Mouse (Mus musculus) layer of hippocampus, adult 8-10 months (tissue): Measurements from ENCODE around the gene Cadm4. TPM values are rescaled to one million over a fixed set of nuclear protein-coding genes. Genes with fewer than 3 reads are reported as not detected.
"Not testable (repeated sequence)": the region's sequence is repeated elsewhere in the genome, so short reads cannot be mapped to it uniquely, and the experiment has no call there.

Source experiments
- DNase-seq, 2 experiments: peaks; one replicate each; pipeline ENCODE4 v3.0.0; 2022; ENCODE audit warnings: low spot score in 2 of 2
- total RNA-seq, 4 experiments: library from RNA; stranded (reverse); gene quantifications; 2 replicates each; pipeline ENCODE4 v1.2.4; 2022

Gene Cadm4
- total RNA-seq, 4 experiments from 2014 or later: 123 to 166 (median 143) TPM

DNA sequence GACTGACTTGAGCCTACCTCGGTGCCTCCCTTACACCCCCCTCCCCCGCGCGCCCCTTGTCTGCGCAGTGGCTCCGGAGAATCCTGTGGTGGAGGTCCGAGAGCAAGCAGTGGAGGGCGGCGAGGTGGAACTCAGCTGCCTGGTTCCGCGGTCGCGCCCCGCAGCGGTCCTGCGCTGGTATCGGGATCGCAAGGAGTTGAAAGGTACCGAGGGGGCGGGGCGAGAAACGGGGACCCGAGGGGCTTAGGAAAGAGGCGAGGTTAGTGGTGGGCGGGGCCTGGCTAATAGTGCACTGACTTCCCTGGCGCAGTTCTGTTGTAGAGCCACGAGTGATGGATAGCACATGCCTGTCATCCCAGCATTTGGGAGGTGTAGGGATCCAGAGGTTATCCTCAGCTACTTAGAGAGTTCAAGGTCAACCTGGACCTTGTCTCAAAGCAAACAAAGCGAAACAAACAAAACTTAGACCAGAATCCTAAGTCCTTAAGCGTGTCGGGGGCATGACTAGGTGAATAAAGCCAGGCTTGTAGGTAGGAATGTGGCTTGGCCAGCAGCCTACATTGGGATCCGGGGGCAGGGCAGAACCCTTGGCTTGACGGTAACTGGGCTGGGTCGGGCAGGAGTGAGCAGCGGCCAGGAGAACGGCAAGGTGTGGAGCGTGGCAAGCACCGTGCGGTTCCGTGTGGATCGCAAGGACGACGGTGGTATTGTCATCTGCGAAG, 18.2 kb downstream of the Cadm4 start:
- DNase-seq: no peak

- no peak for DNase-seq
Observed at GRCm38 (mm10) chr7:24500929-24501328, 19.1 kb downstream of the Cadm4 start.

GRCm38 (mm10) chr7:24501492-24501891, 19.7 kb downstream of the Cadm4 start:
- no peak for DNase-seq

GRCm38 (mm10) chr7:24504004-24504403, 22.2 kb downstream of the Cadm4 start:
- no peak for DNase-seq

DNA sequence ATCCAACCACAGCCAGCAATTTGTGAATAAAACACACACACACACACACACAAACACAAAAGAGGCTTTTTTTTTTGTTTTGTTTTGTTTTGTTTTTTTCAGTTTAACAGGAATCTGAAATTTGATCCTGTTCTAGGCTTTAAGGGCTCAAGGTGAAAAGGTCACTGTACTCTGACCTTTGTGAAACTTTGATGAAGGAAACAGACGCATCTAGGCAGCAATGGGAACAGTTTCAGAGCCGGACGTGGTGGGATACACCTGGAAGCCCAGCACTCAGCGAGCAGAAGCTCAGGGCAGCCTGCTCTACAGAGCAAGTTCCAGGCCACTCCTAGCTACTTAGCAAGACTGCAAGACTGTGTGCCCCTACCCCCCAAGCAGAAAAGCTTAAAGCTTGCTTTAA, 23.0 kb downstream of the Cadm4 start:
- DNase-seq: no peak

- DNase-seq: no peak
Observed at GRCm38 (mm10) chr7:24505447-24506064, 23.7 kb downstream of the Cadm4 start.

DNA sequence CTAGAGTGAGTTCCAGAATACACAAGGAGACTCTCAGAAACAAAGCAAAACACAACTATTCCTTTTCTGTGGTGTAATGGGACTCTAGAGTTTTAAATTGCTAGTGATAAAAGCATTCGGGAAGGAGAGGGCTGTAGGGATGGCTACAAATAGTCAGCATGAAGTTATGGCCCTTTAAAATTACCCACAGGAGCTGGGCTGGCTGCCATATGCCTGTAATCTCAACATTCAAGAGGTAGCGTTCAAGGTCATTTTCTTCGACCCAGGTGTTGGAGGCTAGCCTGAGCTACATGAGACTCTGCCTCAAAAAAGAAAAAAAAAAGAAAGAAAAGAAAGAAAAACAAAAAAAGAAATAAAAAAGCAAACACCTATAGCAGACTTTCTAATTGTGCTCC, 24.2 kb downstream of the Cadm4 start:
- no peak for DNase-seq

DNA sequence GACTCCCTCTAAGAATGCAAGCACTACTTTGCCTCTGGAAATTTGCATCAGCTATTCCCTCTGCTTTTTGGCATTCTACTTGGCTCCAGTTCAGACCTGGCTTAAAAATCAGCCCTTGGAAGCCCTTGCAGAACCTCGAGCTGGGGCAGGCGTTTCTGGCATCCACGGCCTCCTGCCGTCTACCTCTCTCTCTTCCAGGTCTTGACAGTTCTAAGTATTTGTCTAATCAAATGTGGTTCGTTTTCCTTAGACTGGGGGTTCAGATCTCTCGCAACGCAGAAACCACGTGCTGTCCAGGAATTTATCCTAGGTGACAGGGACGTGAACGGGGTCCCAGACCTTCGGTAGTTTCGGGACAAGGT, 24.6 kb downstream of the Cadm4 start:
- DNase-seq: peak; percentile 65 to 73

DNA sequence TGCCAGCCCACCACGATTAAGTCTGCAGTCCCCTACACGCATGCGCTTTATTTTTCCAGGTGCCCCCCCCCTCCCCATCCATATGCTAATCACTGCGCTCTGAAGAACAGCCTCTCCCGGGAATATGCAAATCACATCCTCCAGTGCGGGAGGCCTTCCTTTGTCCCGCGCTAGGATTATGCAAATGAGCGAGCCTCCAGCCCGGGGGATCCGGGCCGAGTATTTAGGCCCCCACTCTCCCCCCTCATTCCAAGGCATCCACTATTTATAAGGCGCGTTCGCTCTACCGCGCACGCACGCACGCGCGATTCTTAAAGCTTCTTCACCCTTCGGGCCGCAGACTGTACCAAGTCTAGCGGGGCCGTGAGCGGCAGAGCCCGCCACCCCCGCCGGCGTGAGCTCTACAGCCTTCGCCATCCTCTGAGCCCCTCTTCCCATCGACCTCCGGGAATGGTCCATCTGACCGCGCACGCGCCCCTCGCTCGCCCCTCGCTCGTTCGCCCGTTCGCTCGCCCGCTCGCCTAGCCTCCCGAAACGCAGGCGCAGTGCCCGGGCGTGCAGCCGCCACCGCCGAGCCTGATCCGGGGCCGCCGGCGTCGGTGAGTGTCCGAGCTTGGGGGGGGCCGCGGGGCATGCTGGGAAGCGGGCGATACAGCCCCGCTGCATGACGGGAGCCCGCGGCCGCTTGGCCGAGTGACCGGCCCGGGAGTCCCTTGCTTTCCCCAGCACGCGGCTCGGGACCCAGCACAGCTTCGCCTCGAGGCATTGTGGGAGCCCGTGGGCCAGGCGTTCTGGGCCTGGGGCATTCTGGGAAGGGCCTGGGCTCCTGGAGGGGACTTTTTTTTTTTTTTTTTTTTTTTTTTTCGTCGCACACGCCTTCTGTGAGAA, 25.3 kb downstream of the Cadm4 start, which contains the start of gene Zfp428:
Gene Zfp428, plus strand, starts transcription at position 169 of the 888 bp plus-strand sequence.
- DNase-seq: peak; percentile 77

- no peak for DNase-seq
Observed at GRCm38 (mm10) chr7:24507726-24508114, 25.9 kb downstream of the Cadm4 start.

GRCm38 (mm10) chr7:24512355-24512754, 30.5 kb downstream of the Cadm4 start, which contains the start of gene AC161166.1:
TSS of gene AC161166.1 (minus strand) at chr7:24512455.
- DNase-seq: no peak

DNA sequence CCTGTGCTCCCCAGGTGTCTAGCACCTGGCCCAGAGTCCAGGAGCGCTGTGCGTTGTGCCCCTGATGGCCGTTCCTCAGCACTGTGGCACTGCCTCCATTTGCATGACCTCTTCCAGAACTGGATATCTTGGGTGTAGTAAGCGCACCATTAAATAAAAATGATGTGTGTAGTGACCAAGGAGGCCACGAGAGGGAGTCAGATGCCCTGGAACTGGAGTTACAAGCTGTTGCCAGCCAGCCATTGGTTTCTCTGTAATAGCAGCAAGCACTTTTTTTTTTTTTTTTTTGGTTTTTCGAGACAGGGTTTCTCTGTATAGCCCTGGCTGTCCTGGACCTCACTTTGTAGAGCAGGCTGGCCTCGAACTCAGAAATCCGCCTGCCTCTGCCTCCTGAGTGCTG, 34.5 kb downstream of the Cadm4 start:
- DNase-seq: peak in 1 of 2 experiments; percentile 50

GRCm38 (mm10) chr7:24517077-24517476, 35.3 kb downstream of the Cadm4 start:
- DNase-seq: no peak

DNA sequence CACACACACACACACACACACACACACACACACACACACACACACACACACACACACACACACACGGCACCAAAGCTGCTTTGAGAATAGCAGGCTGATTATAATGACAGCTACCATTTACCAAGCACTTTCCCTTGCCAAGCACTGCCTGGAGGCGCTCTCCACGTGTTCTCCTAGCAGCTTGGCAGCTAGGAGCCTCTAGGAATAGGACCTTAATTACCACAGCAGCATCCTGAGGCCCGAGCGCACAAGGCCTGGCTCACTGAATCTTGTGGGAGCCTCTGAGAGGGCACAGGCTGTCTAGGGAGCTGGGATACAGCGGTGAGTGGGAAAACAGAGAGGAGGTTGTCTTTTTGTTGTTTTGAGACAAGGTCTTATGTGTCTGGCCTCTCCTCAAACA, 35.8 kb downstream of the Cadm4 start:
- peak; percentile 59 to 66 for DNase-seq

DNA sequence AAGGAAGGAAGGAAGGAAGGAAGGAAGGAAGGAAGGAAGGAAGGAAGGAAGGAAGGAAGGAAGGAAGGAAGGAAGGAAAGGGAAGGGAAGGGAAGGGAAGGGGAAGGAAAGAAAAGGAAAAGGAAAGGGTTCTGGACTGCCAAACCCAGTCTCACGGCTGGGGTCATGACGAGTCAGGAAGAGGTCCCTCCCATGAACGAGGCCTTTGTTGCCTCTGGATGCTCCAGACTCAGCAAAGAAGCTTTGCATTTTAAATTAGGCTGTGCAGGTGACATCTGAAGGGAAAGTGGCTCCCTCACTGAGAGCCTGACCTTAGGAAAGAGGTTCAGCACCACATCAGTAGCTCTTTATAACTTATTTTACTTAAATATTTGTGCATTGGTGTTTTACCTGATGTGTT, 37.3 kb downstream of the Cadm4 start:
- no peak for DNase-seq

DNA sequence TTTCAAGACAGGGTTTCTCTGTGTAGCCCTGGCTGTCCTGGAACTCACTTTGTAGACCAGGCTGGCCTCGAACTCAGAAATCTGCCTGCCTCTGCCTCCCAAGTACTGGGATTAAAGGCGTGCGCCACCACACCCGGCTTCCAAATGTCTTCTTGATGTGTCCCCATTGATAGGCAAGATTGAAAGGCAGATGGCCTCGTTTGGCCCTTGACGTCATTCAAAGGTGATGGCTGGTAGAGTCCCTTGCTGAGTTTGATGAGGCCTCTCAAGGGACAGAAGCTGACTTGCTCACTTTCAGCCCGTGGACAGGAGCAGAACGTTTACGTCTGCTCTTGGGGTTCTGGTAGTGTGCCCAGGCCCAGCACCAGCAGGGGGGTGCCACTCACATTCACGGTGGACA, 38.2 kb downstream of the Cadm4 start:
- DNase-seq: not testable (repeated sequence)

- no peak for DNase-seq
Observed at GRCm38 (mm10) chr7:24522805-24523204, 41.0 kb downstream of the Cadm4 start.

- DNase-seq: no peak
Observed at GRCm38 (mm10) chr7:24523723-24524122, 41.9 kb downstream of the Cadm4 start.

DNA sequence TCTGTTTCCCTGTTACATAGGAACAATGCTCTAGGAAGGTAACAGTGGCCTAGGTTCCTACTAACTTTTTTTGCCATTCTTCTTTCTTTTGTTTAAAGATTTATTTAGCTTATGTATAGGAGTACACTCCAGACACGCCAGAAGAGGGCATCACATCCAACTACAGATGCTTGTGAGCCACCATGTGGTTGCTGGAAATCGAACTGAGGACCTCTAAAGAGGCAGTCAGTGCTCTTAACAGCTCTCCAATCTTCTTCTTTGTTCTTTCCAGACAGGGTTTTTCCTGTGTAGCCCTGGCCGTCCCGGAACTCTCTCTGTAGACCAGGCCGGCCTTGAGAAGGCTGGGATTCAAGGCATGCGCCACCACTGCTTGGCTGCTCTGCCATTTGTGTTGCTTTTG, 43.2 kb downstream of the Cadm4 start:
- no peak for DNase-seq

- peak in 1 of 2 experiments; percentile 44 for DNase-seq
Observed at GRCm38 (mm10) chr7:24525686-24526420, 44.0 kb downstream of the Cadm4 start.

DNA sequence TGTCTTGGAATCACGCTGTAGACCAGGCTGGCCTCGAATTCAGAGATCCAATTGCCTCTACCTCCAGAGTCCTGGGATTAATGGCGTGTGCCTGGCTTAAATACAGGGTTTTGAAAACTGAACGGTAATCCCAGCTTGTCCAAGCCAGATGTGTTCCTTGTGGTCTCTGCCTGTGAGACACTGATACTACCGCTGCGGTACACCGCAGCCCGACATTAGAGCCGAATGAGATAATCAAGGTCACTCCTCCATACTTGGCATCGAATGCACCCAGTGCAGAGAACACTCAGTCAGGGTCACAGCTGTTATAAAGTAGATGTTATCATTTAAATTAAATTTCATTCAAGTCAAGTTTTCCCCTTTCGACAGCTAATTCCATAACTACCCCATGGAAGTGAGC, 47.0 kb downstream of the Cadm4 start:
- no peak for DNase-seq
